Mouse (Mus musculus): ENCODE results near the gene Kcnh3. TPM values are rescaled to one million over a fixed set of nuclear protein-coding genes. Genes with fewer than 3 reads are reported as not detected.

The Kcnh3 gene
- 71.3 TPM for polyA plus RNA-seq (2015; fragmentation: Illumina TruSeq; extraction: RNeasy Lipid Tissue Mini Kit (QIAGEN cat#74804); ENCODE audit: low read depth, low replicate concordance)

GRCm38 (mm10) chr15:99224208-99224911, at the start of gene Kcnh3:
Gene Kcnh3, plus strand, starts transcription at chr15:99224861.

GRCm38 (mm10) chr15:99251626-99252380, 27.1 kb downstream of the Kcnh3 start, which contains the start of gene Mcrs1:
Gene Mcrs1, minus strand, starts transcription at chr15:99251961.

Other genes with a start within 250 kb of the Kcnh3 start
- 5.4 TPM for gene Tuba1c, start 195.0 kb upstream of the Kcnh3 start, polyA plus RNA-seq (2015; fragmentation: Illumina TruSeq; extraction: RNeasy Lipid Tissue Mini Kit (QIAGEN cat#74804); ENCODE audit: low read depth, low replicate concordance)
- 4.0 TPM for gene Prph, start 169.7 kb upstream of the Kcnh3 start, polyA plus RNA-seq (2015; fragmentation: Illumina TruSeq; extraction: RNeasy Lipid Tissue Mini Kit (QIAGEN cat#74804); ENCODE audit: low read depth, low replicate concordance)
- not detected for gene Troap, start 150.3 kb upstream of the Kcnh3 start, polyA plus RNA-seq (2015; fragmentation: Illumina TruSeq; extraction: RNeasy Lipid Tissue Mini Kit (QIAGEN cat#74804); ENCODE audit: low read depth, low replicate concordance)
- gene C1ql4, start 137.0 kb upstream of the Kcnh3 start, polyA plus RNA-seq (2015; fragmentation: Illumina TruSeq; extraction: RNeasy Lipid Tissue Mini Kit (QIAGEN cat#74804); ENCODE audit: low read depth, low replicate concordance), result 1.6 TPM
- gene Dnajc22, start 131.7 kb upstream of the Kcnh3 start, polyA plus RNA-seq (2015; fragmentation: Illumina TruSeq; extraction: RNeasy Lipid Tissue Mini Kit (QIAGEN cat#74804); ENCODE audit: low read depth, low replicate concordance), result 0.30 TPM
- gene Spats2, start 98.9 kb upstream of the Kcnh3 start, polyA plus RNA-seq (2015; fragmentation: Illumina TruSeq; extraction: RNeasy Lipid Tissue Mini Kit (QIAGEN cat#74804); ENCODE audit: low read depth, low replicate concordance), result 23.8 TPM
- 84.0 TPM for gene Mcrs1, start 27.1 kb downstream of the Kcnh3 start, polyA plus RNA-seq (2015; fragmentation: Illumina TruSeq; extraction: RNeasy Lipid Tissue Mini Kit (QIAGEN cat#74804); ENCODE audit: low read depth, low replicate concordance)
- 79.2 TPM for gene Prpf40b, start 70.2 kb downstream of the Kcnh3 start, polyA plus RNA-seq (2015; fragmentation: Illumina TruSeq; extraction: RNeasy Lipid Tissue Mini Kit (QIAGEN cat#74804); ENCODE audit: low read depth, low replicate concordance)
- 1.00 TPM for gene Fam186b, start 71.0 kb downstream of the Kcnh3 start, polyA plus RNA-seq (2015; fragmentation: Illumina TruSeq; extraction: RNeasy Lipid Tissue Mini Kit (QIAGEN cat#74804); ENCODE audit: low read depth, low replicate concordance)
- 7.7 TPM for gene Fmnl3, start 145.6 kb downstream of the Kcnh3 start, polyA plus RNA-seq (2015; fragmentation: Illumina TruSeq; extraction: RNeasy Lipid Tissue Mini Kit (QIAGEN cat#74804); ENCODE audit: low read depth, low replicate concordance)
- 296 TPM for gene Tmbim6, start 168.0 kb downstream of the Kcnh3 start, polyA plus RNA-seq (2015; fragmentation: Illumina TruSeq; extraction: RNeasy Lipid Tissue Mini Kit (QIAGEN cat#74804); ENCODE audit: low read depth, low replicate concordance)
- 8.1 TPM for gene Nckap5l, start 232.9 kb downstream of the Kcnh3 start, polyA plus RNA-seq (2015; fragmentation: Illumina TruSeq; extraction: RNeasy Lipid Tissue Mini Kit (QIAGEN cat#74804); ENCODE audit: low read depth, low replicate concordance)
- gene Bcdin3d, start 249.9 kb downstream of the Kcnh3 start, polyA plus RNA-seq (2015; fragmentation: Illumina TruSeq; extraction: RNeasy Lipid Tissue Mini Kit (QIAGEN cat#74804); ENCODE audit: low read depth, low replicate concordance), result 6.5 TPM